Mouse (Mus musculus) embryonic fibroblast, embryonic 13.5 days (primary cell): ENCODE results near the gene Gse1.

Experiments
- CTCF ChIP-seq: IDR thresholded peaks from 2 replicates; pipeline ENCODE4 v1.5.1; 2011; ENCODE audit warnings: mild to moderate bottlenecking, control low read depth, low read length, moderate library complexity, borderline replicate concordance; ENCODE audit not compliant: insufficient read depth
- POLR2A ChIP-seq: IDR thresholded peaks from 2 replicates; pipeline ENCODE4 v1.6.1; 2011; ENCODE audit warnings: low read depth, mild to moderate bottlenecking, control low read depth, low read length, moderate library complexity

DNA sequence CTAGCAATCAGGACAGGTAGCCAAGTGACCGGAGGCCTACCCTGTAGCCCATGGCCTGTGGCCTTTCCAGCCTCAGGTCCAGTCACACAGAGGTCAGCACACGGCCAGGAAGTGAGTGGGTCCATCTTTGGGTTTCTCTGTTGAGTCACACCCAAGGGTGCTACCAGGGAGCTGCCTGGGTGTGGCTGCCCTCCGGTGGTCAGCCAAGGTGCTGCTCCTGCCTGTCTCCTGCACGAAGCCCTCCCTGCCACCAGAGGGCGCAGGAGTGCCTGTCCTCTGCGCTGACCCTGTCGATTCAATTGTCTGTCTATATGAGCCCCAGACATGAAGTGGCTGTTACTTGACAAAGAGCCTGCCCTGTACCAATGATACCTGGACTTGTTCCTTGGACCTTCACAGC is 91.2 kb downstream of the Gse1 start:
- TF ChIP-seq CTCF = peak; percentile 100
- no peak for TF ChIP-seq POLR2A
